Mouse (Mus musculus) forebrain, embryonic 10.5 days (tissue): ENCODE results near the gene Eef1b2. TPM values are rescaled to one million over a fixed set of nuclear protein-coding genes. Genes with fewer than 3 reads are reported as not detected.
A peak's percentile ranks its signal among the peaks of the same experiment; 100 is the strongest.

Experiments used
- DNase-seq: peaks from one replicate; pipeline ENCODE4 v3.0.0-alpha.2; 2017; ENCODE audit warnings: low spot score; ENCODE audit errors: extremely low spot score
- H3K27ac ChIP-seq: fragments of 300-500 bp; sonication (generic); 2 replicates; pipeline ENCODE4 v1.5.1; 2016; ENCODE audit warnings: mild to moderate bottlenecking
- H3K27me3 ChIP-seq: fragments of 300-500 bp; sonication (generic); 2 replicates; pipeline ENCODE4 v1.6.1; 2016; ENCODE audit warnings: mild to moderate bottlenecking; ENCODE audit not compliant: poor library complexity, severe bottlenecking
- H3K36me3 ChIP-seq: fragments of 300-500 bp; sonication (generic); replicated peaks from 2 replicates; pipeline ENCODE4 v1.6.1; 2016; ENCODE audit warnings: mild to moderate bottlenecking, moderate library complexity
- H3K4me1 ChIP-seq: fragments of 300-500 bp; sonication (generic); 2 replicates; pipeline ENCODE4 v1.6.1; 2016
- H3K4me3 ChIP-seq: fragments of 300-500 bp; sonication (generic); 2 replicates; pipeline ENCODE4 v1.5.1; 2016; ENCODE audit warnings: mild to moderate bottlenecking, moderate library complexity
- H3K9me3 ChIP-seq: fragments of 300-500 bp; sonication (generic); 2 replicates; pipeline ENCODE4 v1.6.1; 2016; ENCODE audit warnings: mild to moderate bottlenecking, moderate library complexity
- WGBS: fragments of 180-500 bp; shearing (Covaris S2); methylation state at CpG from one replicate; pipeline ENCODE4 v1.1.7; 2016; 5-methylcytosine and 5-hydroxymethylcytosine counted together
- polyA plus RNA-seq: library from polyadenylated mRNA; unstranded; fragments of >200 nt; fragmentation: Nextera tagmentation; extraction: Ambion mirVana; gene quantifications from 2 replicates; pipeline ENCODE4 v1.2.1, GENCODE M21; 2016

The Eef1b2 gene
- polyA plus RNA-seq, 1 experiment from 2014 or later: 642 TPM

- Histone ChIP-seq H3K9me3 (peaks cover 10% of the 10 kb centered on the region), H3K4me1 (peaks cover 30% of the 10 kb centered on the region), H3K4me3 (no peak overlapping the region), H3K36me3 (0 out of 2 replicates have a peak, but pooled peaks cover 9% of the 10 kb centered on the region), H3K27me3 (no peaks in the 10 kb centered on the region), H3K27ac (no peak overlapping the region)
- 85% methylated on average over 1 of the region's 1 CpGs for WGBS
- no peak for DNase-seq
Measured at GRCm38 (mm10) chr1:63201672-63202071, 25.0 kb downstream of the Eef1b2 start.

GRCm38 (mm10) chr1:63203471-63203870, 26.8 kb downstream of the Eef1b2 start:
- Histone ChIP-seq H3K9me3 (peaks cover 10% of the 10 kb centered on the region), H3K27me3 (no peaks in the 10 kb centered on the region), H3K4me1 (peaks cover 30% of the 10 kb centered on the region), H3K4me3 (no peak overlapping the region), H3K27ac (peak overlapping the region; percentile 86), H3K36me3 (0 out of 2 replicates have a peak, but pooled peaks cover 9% of the 10 kb centered on the region)
- 85% methylated on average over 1 of the region's 1 CpGs for WGBS
- DNase-seq: no peak

GRCm38 (mm10) chr1:63203950-63204659, 27.5 kb downstream of the Eef1b2 start:
- Histone ChIP-seq H3K4me3 (peak overlapping the region; percentile 5), H3K27me3 (no peaks in the 10 kb centered on the region), H3K27ac (peak overlapping the region; percentile 86), H3K9me3 (peaks cover 10% of the 10 kb centered on the region), H3K4me1 (peaks cover 30% of the 10 kb centered on the region), H3K36me3 (0 out of 2 replicates have a peak, but pooled peaks cover 9% of the 10 kb centered on the region)
- 13% methylated on average over 7 of the region's 7 CpGs for WGBS
- peak; percentile 79 for DNase-seq

GRCm38 (mm10) chr1:63204660-63205394, 28.2 kb downstream of the Eef1b2 start:
- H3K9me3 ChIP-seq: peaks cover 8% of the 10 kb centered on the region
- 0 out of 2 replicates have a peak, but pooled peaks cover 7% of the 10 kb centered on the region for H3K36me3 ChIP-seq
- H3K4me1 ChIP-seq: peaks cover 30% of the 10 kb centered on the region
- H3K4me3 ChIP-seq: peak overlapping the region; percentile 5; the same call in 1 of the 2 replicates
- 12% methylated on average over 7 of the region's 7 CpGs for WGBS
- H3K27ac ChIP-seq: peak overlapping the region; percentile 86
- no peak for DNase-seq
- H3K27me3 ChIP-seq: no peaks in the 10 kb centered on the region

GRCm38 (mm10) chr1:63207607-63208006, 31.0 kb downstream of the Eef1b2 start:
- Histone ChIP-seq H3K4me1 (peaks cover 30% of the 10 kb centered on the region), H3K36me3 (no peaks in the 10 kb centered on the region), H3K27ac (no peak overlapping the region), H3K27me3 (no peaks in the 10 kb centered on the region), H3K4me3 (no peak overlapping the region), H3K9me3 (no peaks in the 10 kb centered on the region)
- WGBS: 88% methylated on average over 3 of the region's 3 CpGs
- no peak for DNase-seq

- Histone ChIP-seq H3K27me3 (peaks cover 13% of the 10 kb centered on the region), H3K27ac (no peak overlapping the region), H3K4me1 (peaks cover 22% of the 10 kb centered on the region), H3K36me3 (no peaks in the 10 kb centered on the region), H3K4me3 (no peak overlapping the region), H3K9me3 (no peaks in the 10 kb centered on the region)
- no peak for DNase-seq
- WGBS: 13% methylated on average over 6 of the region's 6 CpGs
Measured at GRCm38 (mm10) chr1:63209861-63210529, 33.4 kb downstream of the Eef1b2 start.

GRCm38 (mm10) chr1:63213478-63214270, 37.0 kb downstream of the Eef1b2 start:
- WGBS: 15% methylated on average over 22 of the region's 22 CpGs
- Histone ChIP-seq H3K4me1 (peaks cover 14% of the 10 kb centered on the region), H3K4me3 (peak overlapping the region; percentile 38), H3K9me3 (no peaks in the 10 kb centered on the region), H3K27ac (peak overlapping the region; percentile 69; the same call in 1 of the 2 replicates), H3K36me3 (no peaks in the 10 kb centered on the region), H3K27me3 (peaks cover 14% of the 10 kb centered on the region)
- DNase-seq: no peak

GRCm38 (mm10) chr1:63214271-63214558, 37.6 kb downstream of the Eef1b2 start, which contains the start of gene Gpr1:
TSS of gene Gpr1 (minus strand) at chr1:63214543.
- Histone ChIP-seq H3K4me1 (peaks cover 14% of the 10 kb centered on the region), H3K27ac (peak within 1 kb of the TSS; percentile 69; the same call in 1 of the 2 replicates)
- no peak for DNase-seq

GRCm38 (mm10) chr1:63214631-63215030, 38.0 kb downstream of the Eef1b2 start:
- DNase-seq: no peak
- no peak overlapping the region for H3K27ac ChIP-seq

More at GRCm38 (mm10) chr1:63214271-63214558, 37.6 kb downstream of the Eef1b2 start, which contains the start of gene Gpr1:
- Histone ChIP-seq H3K27me3 (peaks cover 14% of the 10 kb centered on the region), H3K36me3 (no peaks in the 10 kb centered on the region), H3K9me3 (peaks cover 3% of the 10 kb centered on the region; the same call in 1 of the 2 replicates), H3K4me3 (peak within 1 kb of the TSS; percentile 38)
- WGBS: 29% methylated on average over 3 of the region's 3 CpGs

GRCm38 (mm10) chr1:63219277-63219676, 42.7 kb downstream of the Eef1b2 start:
- Histone ChIP-seq H3K36me3 (no peaks in the 10 kb centered on the region), H3K27me3 (peaks cover 6% of the 10 kb centered on the region; the same call in 1 of the 2 replicates), H3K9me3 (peaks cover 5% of the 10 kb centered on the region; the same call in 1 of the 2 replicates), H3K4me3 (no peak overlapping the region), H3K27ac (no peak overlapping the region), H3K4me1 (peaks cover 4% of the 10 kb centered on the region)
- WGBS: 95% methylated on average over 4 of the region's 4 CpGs
- no peak for DNase-seq

More at GRCm38 (mm10) chr1:63214631-63215030, 38.0 kb downstream of the Eef1b2 start:
- H3K27me3 ChIP-seq: peaks cover 14% of the 10 kb centered on the region
- peaks cover 14% of the 10 kb centered on the region for H3K4me1 ChIP-seq
- WGBS: 47% methylated on average over 7 of the region's 7 CpGs
- H3K4me3 ChIP-seq: no peak overlapping the region
- H3K9me3 ChIP-seq: peaks cover 5% of the 10 kb centered on the region; the same call in 1 of the 2 replicates
- H3K36me3 ChIP-seq: no peaks in the 10 kb centered on the region

- WGBS: 91% methylated on average over 4 of the region's 4 CpGs
- no peak overlapping the region for H3K4me3 ChIP-seq
- no peak for DNase-seq
- no peaks in the 10 kb centered on the region for H3K27me3 ChIP-seq
- no peaks in the 10 kb centered on the region for H3K9me3 ChIP-seq
- no peaks in the 10 kb centered on the region for H3K36me3 ChIP-seq
- H3K4me1 ChIP-seq: peaks cover 8% of the 10 kb centered on the region
- no peak overlapping the region for H3K27ac ChIP-seq
Measured at GRCm38 (mm10) chr1:63225009-63225408, 48.4 kb downstream of the Eef1b2 start.

- no peaks in the 10 kb centered on the region for H3K9me3 ChIP-seq
- no peaks in the 10 kb centered on the region for H3K27me3 ChIP-seq
- no peak overlapping the region for H3K27ac ChIP-seq
- H3K4me3 ChIP-seq: no peak overlapping the region
- no peak for DNase-seq
- peaks cover 8% of the 10 kb centered on the region for H3K4me1 ChIP-seq
- WGBS: 7% methylated on average over 7 of the region's 7 CpGs
- no peaks in the 10 kb centered on the region for H3K36me3 ChIP-seq
Measured at GRCm38 (mm10) chr1:63225890-63226289, 49.3 kb downstream of the Eef1b2 start.
